Mouse (Mus musculus) cortical plate, adult 2 months (tissue): Measurements from ENCODE around the gene Igsf9.

Experiments
- CTCF ChIP-seq: fragments of 200-500 bp; IDR thresholded peaks from 2 replicates; pipeline ENCODE4 v1.5.1; 2011; ENCODE audit warnings: mild to moderate bottlenecking, control low read depth, low read length; ENCODE audit not compliant: insufficient read depth; ENCODE audit errors: extremely low read depth
- POLR2A ChIP-seq: fragments of 200-500 bp; IDR thresholded peaks from 2 replicates; pipeline ENCODE4 v1.6.1; 2011; ENCODE audit warnings: mild to moderate bottlenecking, low read length, control low read depth; ENCODE audit not compliant: insufficient read depth; ENCODE audit errors: extremely low read depth

DNA sequence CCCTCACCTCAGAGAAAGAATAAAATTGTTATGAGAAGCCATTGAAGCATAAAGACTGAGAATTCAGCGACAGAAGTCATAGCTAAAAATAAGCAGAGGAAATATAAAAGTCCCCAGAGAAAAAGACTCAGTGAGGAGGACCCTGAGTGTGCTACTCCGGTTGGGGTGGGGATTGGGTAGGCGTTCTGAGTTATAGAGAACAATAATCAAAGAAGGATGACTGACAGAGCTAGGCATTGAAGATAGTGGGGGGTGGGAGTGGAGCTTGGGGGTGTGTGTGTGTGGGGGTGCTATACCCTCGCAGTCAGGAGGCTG lies 47.8 kb upstream of the Igsf9 start:
- TF ChIP-seq CTCF (no peak), POLR2A (no peak)
